Comparison of ENCODE assay signal across 19 mouse cellular contexts in the genomic region with DNA sequence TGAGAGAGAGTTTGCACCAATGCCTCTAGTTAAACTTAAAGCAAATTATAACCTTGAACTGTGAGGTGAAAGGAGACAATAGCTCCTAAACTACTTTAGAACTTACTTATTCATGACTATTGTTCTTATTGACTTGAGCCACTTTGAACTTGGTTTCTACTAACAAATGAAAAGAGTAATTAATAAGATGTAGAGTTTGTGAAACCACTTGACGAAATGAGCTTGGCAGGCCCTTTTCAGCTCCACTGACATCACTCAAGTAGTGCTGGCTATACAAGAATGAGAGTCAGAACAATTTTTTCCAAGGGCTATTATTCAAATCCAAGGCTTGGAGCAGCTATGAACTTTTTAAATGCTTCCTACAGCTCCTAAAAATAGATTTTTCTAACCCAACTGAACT.
"Had no signal": no experiment of that assay in that cellular context is flagged by ENCODE, and none has a peak within 500 bp of the region (broad histone marks: within the 10 kb centered on the region; RNA-seq: fewer than 3 reads in every experiment).

No protein-coding gene starts in this region.

- H3K36me3 ChIP-seq: liver, embryonic 15.5 days; lung, embryonic 15.5 days; midbrain, embryonic 12.5 days; midbrain, embryonic 15.5 days; neural tube, embryonic 12.5 days had no signal

- H3K4me2 ChIP-seq: liver, embryonic 15.5 days; lung, embryonic 15.5 days; midbrain, embryonic 12.5 days; midbrain, embryonic 15.5 days; neural tube, embryonic 12.5 days had no signal

- H3K27me3 ChIP-seq: liver, embryonic 15.5 days; lung, embryonic 15.5 days; megakaryocyte, embryonic 14.5 days; midbrain, embryonic 12.5 days; midbrain, embryonic 15.5 days; neural tube, embryonic 12.5 days had no signal

- H3K4me1 ChIP-seq: liver, embryonic 15.5 days; lung, embryonic 15.5 days; megakaryocyte, embryonic 14.5 days; neural tube, embryonic 12.5 days had no signal

- H3K9me3 ChIP-seq: liver, embryonic 15.5 days; lung, embryonic 15.5 days; megakaryocyte, embryonic 14.5 days; midbrain, embryonic 12.5 days; midbrain, embryonic 15.5 days; neural tube, embryonic 12.5 days had no signal

- ATAC-seq: liver, postnatal 0 days; lung, postnatal 0 days; midbrain, embryonic 15.5 days had no signal

- H3K27ac ChIP-seq: liver, embryonic 15.5 days; lung, embryonic 15.5 days; macrophage; midbrain, embryonic 12.5 days; midbrain, embryonic 15.5 days; neural tube, embryonic 12.5 days had no signal

- H3K9ac ChIP-seq: liver, embryonic 15.5 days; liver, postnatal 0 days; lung, embryonic 15.5 days; midbrain, embryonic 12.5 days; midbrain, embryonic 15.5 days; neural tube, embryonic 12.5 days had no signal

- DNase-seq: liver, postnatal 0 days; lung, adult 2 months; lung, postnatal 14 days; lung, postnatal 36 days; right cerebral cortex, adult 18-20 months; right cerebral cortex, postnatal 25 days; right cerebral cortex, postnatal 4 days; spleen, adult 18-20 months; thymus, adult 18-20 months; thymus, postnatal 14 days; thymus, postnatal 36 days had no signal

- H3K4me3 ChIP-seq: liver, embryonic 15.5 days; lung, embryonic 15.5 days; megakaryocyte, embryonic 14.5 days; midbrain, embryonic 12.5 days; midbrain, embryonic 15.5 days; neural tube, embryonic 12.5 days had no signal
